Mouse (Mus musculus): Measurements from ENCODE around the gene Slc1a2.

The Slc1a2 gene

DNA sequence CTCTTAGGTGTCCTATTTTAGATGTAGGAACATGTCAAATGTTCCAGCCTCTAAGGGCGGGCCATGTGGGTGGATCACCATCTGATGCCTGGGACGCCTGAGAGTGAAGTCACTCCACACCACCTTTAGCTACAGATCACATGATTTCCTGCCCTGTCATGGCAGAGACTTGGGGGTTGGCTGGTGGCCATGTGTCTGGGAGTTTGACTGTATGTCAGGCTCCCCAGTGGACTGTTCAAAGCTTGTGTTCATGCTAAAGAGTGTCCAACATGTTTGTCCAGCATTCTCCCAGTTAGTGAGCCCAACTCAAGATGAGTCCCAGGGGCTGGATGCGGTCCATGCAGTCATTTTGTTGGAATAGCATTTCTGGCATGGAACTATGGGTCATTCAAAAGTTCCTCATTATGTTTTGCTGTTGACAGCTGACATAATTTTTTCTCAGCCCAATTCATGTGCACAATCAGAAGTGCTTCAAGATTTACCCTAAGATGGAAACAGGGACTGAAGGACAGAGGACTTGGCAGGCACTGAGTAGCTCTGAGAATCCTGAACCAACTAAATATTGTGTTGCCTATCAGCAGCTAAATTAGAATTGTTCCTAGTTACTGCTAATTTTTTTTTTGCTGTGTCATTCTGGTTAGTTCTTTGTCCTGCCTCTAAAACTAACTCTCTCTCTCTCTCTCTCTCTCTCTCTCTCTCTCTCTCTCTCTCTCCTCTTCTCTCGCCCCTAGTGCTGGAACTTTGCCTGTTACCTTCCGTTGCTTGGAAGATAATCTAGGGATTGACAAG is 102.0 kb downstream of the Slc1a2 start:
- DNase-seq (ENCODE audit: low spot score in 2 of 2): no peak

DNA sequence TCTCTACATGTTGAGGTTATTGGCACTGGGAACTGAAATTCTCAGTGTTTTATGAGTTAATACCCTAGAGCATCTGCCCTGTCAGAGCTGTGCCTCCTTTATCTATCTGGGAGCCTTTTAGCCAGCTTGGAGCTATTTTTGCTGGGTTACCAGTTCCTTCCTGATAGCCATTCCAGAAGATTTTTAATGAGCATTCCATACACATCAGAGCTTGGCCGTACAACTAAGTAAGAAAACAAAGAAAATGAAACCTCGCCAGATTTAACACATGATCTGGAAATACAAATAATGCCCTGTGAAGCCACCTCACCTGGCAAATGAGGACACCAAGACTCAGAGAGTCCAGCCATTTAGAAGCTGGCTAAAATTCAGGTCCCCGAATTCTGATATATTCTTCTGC is 104.7 kb downstream of the Slc1a2 start:
- DNase-seq (ENCODE audit: low spot score in 2 of 2): no peak

DNA sequence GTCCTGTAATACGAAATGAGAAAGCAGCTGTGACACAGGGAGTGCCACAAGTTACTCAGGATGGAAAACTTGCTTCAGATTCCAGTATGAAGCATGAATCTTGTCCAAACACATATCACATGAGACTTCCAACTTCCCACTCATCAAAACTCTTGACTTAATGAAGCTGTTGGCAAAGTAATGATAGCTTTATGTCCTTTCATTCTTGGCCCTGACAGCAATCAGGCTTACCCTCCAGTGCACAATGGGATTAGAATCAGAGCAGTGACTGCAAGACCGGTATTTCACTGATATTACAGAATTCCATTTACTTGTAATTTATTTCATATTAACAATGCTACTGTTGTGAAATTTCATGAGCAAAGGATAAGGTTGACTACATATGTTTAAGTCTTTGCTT is 105.5 kb downstream of the Slc1a2 start:
- no peak for DNase-seq (ENCODE audit: low spot score in 2 of 2)

DNA sequence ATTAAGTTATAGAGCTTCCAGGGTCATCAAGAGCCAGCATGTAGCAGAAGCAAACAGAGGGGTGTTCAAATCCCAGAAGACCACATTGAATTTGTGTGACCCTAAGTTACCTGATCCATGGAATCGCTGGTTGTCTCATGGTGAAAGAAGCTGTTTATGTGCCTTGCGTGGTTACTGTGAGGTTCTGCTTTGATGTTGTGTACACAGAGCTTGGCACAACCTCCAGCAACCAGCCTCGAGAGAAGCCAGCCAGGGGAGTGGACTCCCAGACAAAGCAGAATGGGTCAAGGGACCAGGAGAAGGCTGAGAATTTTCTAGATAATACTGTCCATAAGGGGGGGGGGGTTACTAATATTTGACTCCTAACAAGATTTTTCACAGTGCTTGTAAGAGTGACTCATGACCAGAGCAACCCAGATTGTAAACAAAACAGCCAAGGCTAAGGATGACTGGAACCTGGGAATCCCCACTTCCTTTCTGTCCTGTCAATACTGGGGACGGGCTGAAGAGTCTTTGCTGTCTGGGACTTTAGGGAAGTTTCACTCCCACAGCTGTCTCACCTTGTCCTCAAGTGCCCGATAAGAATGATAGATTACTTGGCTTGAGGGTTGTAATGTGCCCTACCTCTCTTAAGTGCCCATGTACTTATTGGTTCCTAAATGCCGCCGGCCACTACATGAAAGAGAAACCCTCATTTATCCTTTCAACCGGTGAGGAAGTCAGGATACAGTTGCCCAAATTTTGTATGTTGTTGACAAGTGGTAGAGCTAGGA is 106.3 kb downstream of the Slc1a2 start:
- no peak for DNase-seq (ENCODE audit: low spot score in 2 of 2)

DNA sequence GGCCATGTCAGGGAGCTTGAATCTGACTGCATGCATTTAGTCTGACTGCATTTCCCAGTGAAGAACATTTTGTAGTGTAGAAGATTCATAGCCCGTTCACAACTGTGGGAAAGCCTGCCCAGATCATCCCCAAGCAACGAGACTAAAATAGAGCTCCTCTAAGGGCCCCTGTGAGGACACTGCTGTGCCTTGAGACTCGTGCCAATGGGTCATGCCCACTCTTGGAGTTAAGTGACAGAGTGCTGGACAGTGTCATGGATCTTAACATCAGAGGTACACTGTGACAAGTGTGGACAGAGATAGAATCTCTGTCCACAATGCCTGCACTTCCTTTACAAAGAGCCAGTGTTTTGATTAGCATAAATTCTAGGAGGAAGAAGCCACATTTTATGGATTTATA is 109.8 kb downstream of the Slc1a2 start:
- DNase-seq (ENCODE audit: low spot score in 2 of 2): no peak

DNA sequence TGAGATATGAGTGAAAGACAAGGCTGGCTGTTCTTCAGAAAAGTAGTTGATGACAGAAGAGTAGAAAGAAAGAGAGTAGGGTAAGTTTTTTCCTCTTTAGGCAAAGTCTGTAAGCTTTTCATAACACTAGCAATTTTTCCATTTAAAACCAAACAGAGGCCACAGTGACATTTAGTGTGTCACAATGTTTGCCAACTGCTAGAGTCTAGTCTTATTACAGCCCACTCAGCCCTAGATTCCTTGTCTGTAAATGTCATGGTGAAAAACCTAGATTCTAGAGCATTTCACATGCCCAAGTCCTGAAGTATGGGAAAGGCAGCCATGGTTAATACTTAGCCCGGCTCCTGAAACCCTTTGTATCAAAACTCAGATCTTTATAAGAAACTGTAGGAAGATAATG is 112.8 kb downstream of the Slc1a2 start:
- DNase-seq (ENCODE audit: low spot score in 2 of 2): no peak

DNA sequence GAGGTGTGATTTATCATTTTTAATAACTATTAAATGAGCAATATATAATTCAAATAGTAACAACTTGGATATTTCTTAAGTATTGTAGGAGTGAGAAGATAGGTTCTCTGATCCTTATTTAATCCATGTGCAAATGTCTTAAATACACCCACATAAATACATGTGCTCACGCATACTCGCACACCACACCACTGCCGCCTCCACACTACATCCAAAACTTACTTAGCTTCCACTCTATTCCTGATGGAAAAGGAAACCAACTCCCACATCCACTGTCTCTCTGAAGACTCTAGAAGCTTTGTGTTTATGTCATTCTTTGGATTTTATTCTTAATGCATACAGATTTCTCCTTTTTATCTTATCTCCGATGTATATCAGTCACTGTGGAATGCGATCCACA is 113.8 kb downstream of the Slc1a2 start:
- no peak for DNase-seq (ENCODE audit: low spot score in 2 of 2)

DNA sequence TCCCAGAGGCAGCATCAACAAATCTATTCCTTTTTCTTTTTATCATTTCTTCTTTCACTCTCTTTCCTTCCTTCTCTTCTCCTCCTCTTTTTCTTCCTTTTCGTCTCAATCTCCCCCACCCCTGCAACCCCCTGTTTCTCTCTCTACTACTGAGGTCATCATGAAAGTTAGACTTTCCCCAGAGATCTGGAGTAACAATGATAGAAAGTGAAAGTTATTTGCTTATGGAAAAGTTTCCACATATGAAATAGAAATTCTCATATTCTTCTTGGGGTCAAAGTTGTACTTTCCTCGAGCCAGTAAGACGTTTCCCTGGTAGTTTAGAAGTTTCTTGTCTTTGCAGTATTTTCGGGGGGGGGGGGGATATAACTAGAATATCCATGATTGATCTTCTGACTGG is 116.2 kb downstream of the Slc1a2 start:
- DNase-seq (ENCODE audit: low spot score in 2 of 2): no peak

DNA sequence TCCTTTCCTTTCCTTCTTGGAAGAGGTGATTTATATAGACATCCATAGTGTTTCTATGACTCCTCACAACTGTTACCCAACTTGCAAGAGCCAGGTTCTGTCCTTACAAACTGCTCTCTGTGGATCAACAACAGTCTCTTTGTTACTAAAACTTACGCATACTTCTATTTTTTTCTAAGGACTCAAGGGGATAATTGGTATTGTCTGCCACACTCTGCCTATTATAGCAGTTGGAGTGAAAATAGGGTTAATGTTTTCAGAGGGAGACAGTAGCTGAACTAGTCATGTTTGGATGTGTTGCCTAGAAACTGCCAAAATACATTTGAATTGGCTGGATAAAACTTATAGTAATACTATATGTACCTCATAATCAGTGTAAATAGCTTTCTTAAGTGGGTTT is 117.1 kb downstream of the Slc1a2 start:
- no peak for DNase-seq (ENCODE audit: low spot score in 2 of 2)

DNA sequence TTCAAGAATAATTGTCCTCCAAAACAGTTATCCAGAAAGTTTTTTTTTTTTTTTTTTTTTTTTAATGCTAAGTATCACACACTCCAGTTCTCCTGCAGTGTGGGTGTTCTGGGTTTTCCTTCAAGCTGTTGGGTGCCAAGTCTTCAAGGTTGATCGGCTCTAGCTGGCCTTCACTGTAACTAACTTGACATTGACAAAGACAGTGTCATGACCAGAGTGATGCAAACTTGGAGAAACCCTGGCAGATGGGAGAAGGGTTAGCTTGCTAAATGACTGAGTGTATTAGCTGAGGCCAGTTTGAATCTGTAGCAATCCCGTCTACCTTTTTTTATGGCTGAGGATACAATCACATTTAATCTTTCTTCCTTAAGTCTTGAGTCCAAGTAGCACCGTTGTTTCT is 119.7 kb downstream of the Slc1a2 start:
- DNase-seq (ENCODE audit: low spot score in 2 of 2): no peak

DNA sequence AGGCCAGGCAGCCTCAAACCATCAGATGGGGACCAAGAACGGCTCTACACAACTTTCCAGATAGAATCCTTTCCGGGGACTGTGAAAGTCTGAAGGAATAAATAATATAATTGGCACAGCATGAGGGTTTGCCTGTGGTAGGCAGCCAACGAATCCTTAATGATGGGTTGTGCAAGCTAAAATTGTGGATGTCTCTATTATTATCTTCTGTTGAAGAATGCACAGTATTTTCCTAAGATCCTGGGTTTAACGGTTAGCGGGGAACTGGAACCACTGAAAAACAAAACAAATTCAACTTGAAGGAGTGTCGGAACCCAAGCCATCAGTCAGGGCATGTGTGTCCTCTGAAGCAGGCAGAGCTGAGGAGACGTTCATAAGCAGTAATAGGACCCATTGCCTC is 124.3 kb downstream of the Slc1a2 start:
- no peak for DNase-seq (ENCODE audit: low spot score in 2 of 2)

DNA sequence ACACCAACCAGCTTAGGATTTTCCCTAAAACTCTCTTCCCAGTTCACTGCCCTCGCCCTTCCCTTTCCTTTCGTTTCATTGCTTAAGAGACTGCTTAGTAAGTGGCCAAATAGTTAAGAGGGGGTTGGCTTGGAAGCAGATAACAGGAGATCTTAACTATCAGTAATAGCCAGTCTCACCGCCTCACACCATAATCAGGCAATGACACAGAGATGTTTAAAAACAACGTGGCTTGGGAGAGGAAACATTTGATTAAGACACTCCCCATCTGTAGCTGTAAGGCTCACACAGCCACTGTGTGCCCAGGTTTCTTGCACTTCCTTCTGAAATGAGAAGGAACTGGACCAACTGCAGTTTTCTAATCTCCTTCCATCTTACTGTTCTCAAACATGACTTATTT is 127.2 kb downstream of the Slc1a2 start:
- DNase-seq (ENCODE audit: low spot score in 2 of 2): no peak

DNA sequence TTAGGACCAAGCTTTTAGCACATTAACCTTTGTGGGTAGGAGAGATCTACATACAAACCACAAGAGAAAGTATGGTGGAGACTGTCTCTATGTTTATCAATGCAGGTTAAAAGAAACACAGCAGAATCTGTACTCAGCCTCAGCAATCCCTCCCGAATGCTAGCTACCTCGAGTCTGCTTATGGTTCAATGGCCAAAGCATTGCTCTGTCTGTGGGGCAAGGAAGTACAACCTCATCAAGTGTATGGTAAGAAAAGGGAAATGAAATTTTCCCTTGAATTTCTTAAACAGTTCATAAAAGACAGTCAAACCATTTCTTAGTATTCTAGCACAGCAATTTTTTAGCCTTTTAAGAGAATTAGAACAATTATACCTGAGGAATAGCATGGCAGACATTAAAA is 133.2 kb downstream of the Slc1a2 start:
- DNase-seq (ENCODE audit: low spot score in 2 of 2): no peak

DNA sequence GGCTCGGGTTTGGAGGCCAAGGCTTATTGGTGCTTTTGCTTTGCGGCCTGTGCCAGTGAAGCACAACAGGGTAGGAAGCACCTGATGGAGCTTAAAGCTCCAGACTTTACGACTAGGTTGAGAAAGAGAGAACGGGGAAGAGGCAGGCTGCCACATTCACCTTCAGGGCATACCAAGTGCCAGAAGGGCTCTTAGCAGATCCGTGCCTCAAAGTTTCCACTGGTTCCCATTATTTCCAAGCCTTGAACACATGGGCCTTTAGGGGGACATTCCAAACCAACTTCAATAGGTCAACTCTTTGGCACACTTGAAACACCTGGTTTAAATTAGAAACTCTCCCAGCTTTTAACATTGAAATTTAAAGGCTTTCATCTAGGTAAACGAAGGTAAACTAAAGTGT is 134.3 kb downstream of the Slc1a2 start:
- no peak for DNase-seq (ENCODE audit: low spot score in 2 of 2)

DNA sequence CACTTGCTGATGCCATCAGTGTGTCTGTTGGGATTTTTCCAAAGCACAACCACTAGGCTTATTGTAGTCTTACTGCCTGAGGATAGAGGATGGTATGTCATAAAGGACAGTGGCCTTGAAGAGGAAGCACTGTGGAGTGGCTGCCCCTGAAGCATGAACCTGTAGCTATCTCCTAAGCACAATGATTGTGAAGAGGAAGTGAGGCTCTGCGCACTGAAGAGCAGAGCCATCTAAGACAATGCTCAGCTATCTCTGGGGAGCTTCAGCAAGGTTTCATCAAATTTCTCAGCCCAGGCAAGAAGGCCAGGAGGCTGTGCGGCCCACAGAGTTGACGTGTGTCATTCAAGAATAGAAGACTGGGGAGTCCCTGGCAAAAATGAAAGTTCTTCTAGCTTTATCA is 136.6 kb downstream of the Slc1a2 start:
- DNase-seq (ENCODE audit: low spot score in 2 of 2): no peak

DNA sequence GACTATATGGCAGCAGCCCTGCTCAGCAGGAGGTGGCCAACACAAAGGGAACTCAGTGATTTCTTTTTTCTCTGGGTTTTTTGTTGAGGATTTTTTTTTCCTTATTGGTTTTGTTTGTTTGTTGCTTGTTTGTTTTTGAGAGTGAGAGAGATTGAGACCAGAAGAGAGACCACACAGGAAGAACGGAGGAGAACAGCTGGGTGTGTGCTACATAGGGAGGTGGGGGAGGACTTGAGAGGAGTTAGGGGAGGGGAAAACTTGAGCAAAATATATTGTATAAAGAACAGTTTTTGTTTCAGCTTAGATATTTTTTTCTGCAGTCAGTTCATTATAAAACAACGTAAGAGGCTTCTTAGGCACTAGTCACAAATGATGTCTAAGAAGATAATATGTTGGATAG is 139.7 kb downstream of the Slc1a2 start:
- DNase-seq (ENCODE audit: low spot score in 2 of 2): no peak

DNA sequence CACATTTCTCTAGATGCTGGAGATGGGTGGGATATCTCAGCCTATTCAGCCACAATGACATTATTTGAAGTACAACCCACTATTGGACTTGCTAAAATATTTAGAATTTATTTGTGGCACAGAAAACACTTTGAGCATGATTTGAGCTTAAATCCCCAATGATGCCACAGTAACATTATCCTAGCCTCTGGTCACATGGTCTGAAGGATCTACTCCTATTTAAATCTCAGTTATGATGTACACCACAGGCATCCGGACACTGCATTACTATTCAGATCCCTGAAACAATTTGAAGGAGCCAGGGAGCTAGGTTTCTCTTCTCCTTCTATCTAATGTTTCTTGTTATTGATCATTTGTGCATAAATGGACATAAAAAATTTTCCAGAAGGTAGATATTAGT is 143.4 kb downstream of the Slc1a2 start:
- DNase-seq (ENCODE audit: low spot score in 2 of 2): no peak

DNA sequence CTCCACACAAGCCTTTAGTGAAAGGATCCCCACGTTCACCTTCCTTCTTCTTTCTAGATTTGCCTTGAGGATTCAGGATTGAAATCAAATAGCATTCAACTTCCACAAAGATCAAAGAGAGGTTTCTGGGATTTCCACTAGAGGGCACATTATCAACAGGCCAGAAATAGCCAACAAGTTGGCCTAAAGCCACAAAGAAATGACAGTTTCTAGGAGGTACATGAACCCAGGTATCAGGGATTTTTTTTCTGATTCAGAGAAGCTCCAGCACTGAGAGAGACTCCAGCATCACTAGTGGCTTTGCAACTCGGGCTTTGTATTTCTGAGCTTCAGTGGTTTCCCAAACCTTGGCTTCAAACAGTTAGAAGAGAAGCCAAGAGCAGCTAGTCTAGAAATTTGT is 145.7 kb downstream of the Slc1a2 start:
- no peak for DNase-seq (ENCODE audit: low spot score in 2 of 2)

DNA sequence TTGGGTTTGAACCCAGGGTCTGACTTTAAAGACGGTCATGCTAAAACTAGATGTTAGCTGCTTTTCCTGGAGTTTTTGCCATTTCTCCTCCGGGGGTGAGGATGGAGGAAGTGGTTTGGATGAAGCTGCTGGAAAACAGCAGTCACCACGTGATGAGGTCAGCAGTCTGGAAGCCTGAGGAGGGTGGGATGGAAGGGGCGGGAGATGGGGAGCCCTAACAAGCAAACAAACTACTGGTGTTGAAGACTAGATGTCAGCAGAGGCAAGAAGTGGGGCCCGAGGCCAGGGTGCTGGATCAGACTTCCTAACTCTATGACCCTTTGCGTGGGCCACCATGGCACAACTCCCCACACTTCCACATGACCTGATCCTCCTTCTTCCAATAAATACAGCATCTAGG is 146.8 kb downstream of the Slc1a2 start:
- DNase-seq (ENCODE audit: low spot score in 2 of 2): no peak

DNA sequence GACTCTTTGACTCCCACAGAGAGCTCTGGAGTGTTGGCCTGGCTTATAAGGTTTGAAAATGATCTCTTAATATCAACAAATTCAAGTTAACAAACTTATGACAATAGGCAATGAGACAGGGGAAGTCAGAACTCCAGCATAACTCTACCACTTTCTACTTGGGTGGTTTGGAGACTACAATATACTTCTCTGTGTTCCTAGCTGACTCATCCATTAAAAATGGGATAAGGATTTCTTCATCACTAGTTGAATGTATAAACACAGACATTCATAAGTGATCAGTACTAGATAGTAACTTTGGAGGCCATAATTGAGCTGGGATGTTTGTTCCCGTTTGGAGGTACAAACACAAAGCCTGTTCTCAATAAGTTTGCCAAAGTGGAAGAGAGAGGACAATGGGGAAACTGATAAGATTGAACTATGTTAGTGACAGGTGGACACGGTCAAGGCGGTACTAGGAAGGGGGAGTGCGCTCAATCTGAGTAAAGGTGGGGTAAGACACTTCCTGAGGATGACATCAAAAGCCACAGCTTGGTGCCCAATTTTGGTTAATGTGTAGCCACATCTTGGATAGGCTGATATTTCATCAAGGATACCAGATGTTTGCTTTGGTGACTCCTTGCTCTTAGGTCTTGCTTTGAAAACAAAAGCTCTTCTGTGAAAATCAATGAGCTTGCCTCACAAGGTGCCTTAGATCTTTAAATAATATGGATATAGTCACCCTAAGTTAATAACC is 147.5 kb downstream of the Slc1a2 start:
- no peak for DNase-seq (ENCODE audit: low spot score in 2 of 2)

DNA sequence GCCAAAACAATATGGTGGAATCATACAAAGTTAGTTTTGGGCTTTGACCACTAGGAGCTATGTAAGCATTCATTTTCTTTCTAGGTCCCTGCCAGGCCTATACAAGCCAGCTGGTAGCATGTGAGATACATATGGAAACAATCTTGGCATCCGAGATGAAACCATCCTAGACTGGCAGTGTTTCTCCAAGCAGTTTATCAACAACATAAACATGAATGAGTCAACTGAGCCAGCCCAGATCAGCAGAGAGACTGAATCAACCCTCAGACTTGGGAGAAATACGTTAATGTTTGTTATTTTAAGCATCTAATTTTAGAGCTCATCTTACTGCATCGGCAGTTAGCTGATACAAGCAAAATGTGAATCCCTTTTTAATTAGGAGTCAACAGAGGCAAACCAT is 149.2 kb downstream of the Slc1a2 start:
- no peak for DNase-seq (ENCODE audit: low spot score in 2 of 2)

DNA sequence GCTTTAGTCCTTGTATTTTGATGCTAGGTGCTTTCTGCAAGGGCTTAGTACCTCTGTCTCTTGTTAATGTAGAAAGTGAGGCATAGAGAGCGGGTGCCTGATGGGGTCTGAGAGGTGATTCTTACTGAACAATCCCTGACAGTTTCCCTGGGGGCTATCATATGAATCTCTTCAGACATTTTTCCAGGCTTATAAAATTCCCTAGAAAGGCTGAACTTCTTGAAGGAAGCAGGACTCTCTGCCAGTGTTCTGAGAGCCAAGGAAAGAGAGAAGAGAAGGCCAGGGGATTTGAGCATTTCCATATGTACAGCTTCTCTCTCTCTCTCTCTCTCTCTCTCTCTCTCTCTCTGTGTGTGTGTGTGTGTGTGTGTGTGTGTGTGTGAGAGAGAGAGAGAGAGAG is 151.0 kb downstream of the Slc1a2 start:
- no peak for DNase-seq (ENCODE audit: low spot score in 2 of 2)

DNA sequence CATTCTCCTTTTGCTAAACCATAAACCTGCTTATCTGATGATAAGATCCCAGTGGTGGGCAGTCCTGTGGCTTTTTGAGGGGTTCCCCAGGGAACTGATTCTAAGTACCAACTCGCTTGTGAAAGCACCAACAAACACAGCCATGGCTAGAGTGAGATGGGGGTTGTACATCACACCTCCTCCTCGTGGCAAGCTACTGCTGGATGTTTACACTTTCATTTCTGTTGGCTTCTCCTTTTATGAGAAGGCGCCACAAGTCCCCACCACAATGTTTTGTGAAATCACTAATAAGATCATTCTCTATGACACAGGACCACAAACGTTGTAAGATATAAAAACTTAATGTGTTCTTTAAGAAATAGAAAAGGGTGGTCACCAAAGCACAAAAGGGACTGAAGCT is 154.3 kb downstream of the Slc1a2 start:
- no peak for DNase-seq (ENCODE audit: low spot score in 2 of 2)
